Mouse (Mus musculus): ENCODE measurements at regions not wholly inside any gene's neighbourhood (a gene's known extent, or its start where the extent isn't known, plus 50 kb on each side); places are given as distances from the start of the nearest gene placed in this dataset.

DNA sequence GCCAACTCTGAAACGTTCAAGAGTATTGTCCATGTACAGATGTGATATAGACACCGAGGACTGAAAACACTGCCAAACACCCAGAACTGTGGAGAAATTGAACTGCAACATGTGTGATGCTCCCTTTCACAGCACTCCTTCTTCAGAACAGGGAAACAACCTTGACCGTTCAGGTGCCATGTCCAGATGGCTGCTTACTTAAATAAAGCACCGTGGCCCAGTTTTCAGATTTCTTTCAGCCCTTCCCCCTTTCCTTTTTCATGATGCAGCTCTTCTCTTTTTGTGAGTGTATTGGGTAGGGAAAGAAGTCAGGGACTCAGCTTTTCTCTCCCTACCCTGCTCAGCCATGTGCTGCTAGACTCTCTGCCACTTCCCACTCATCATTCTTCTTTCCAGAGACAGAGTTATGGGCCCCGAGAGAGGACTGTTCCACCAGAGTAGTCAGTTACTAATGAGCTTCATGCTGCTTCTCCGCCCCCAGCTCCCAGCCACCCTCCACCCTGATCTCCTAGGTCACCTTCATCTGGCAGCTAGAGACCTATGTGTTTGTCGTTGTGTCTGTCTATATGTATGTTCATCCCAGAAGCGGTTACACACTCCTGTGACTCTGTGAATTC, 74.3 kb upstream of the Astn2 start:
- DNase-seq (ENCODE audit: low spot score) = no peak

Data from ovary, postnatal 10 days (tissue).